Mouse (Mus musculus) layer of hippocampus, adult 18-20 months (tissue): ENCODE measurements around the gene Rab35. TPM values are rescaled to one million over a fixed set of nuclear protein-coding genes. Genes with fewer than 3 reads are reported as not detected.

Source experiments
- DNase-seq, 2 experiments: peaks; one replicate each; pipeline ENCODE4 v3.0.0; 2022; ENCODE audit warnings: low spot score in 2 of 2
- total RNA-seq, 2 experiments: library from RNA; stranded (reverse); gene quantifications; 2 replicates each; pipeline ENCODE4 v1.2.3; 2021

Rab35 gene
- total RNA-seq, 2 experiments from 2014 or later, result 97.7 to 100 TPM

DNA sequence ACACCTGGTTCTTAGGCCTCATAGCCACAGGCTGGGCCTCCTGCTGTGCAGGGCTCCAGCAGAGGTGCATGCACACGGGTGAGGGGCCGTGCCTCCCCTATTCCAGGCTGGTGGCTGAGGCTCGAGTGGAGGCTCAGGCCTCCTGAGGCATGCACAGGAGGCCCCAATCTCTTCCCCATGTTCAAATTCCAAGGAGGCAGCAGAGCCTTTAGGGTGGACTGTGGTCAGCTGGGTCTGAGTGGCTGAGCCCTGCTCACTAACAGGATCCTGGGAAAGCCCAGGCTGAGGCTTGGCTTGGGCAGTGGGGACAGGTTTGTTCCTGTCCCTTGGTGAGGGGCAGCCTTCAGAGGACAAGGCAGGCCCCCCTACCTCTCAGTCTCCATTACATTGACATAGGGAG, 17.2 kb downstream of the Rab35 start:
- DNase-seq, result no peak

- no peak for DNase-seq
Measured at GRCm38 (mm10) chr5:115649699-115650098, 18.0 kb downstream of the Rab35 start.

- no peak for DNase-seq
Measured at GRCm38 (mm10) chr5:115650885-115651284, 19.2 kb downstream of the Rab35 start.

GRCm38 (mm10) chr5:115651821-115652220, 20.1 kb downstream of the Rab35 start:
- no peak for DNase-seq

DNA sequence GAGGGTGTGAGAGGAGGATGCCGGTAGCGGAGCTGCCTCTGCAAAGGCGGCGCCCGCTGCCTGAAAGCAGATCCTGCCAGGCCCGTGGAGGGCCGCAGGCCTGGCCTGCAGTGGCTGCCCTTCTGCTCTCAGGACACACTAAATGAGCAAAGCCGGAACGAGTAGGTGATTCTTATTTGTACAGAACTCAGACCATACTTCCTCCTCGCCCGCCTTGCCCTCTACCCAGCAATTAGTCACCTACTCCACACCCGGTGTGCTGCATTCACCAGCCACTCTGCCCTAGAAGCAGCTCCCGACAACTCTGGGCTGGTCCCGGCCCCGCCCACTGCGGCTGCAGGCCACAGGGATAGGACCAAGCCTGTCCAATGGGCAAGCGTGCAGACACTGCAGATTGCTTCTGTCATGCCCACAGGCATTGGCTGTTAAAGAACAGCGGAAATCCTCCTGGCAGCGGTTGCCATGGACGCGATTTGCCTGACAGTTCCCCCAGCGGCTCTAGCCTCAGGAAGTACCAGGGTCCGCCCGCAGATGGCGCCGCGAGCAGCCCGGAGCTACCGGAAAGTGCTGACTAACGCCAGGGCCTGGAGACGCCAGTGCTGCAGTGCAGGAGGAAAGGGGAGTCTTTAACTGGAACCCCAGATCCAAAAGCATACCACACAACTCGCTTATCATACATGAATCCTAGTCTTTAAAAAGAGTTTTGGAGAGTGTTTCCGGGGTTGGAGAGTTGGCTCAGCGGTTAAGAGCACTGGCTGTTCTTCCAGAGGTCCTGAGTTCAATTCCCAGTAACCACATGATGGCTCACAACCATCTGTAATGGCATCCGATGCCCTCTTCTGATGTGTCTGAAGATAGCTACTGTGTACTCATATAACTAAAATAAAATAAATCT, 21.2 kb downstream of the Rab35 start:
- peak; percentile 100 for DNase-seq

- no peak for DNase-seq
Measured at GRCm38 (mm10) chr5:115653776-115654175, 22.1 kb downstream of the Rab35 start.

GRCm38 (mm10) chr5:115656677-115657076, 25.0 kb downstream of the Rab35 start:
- no peak for DNase-seq

DNA sequence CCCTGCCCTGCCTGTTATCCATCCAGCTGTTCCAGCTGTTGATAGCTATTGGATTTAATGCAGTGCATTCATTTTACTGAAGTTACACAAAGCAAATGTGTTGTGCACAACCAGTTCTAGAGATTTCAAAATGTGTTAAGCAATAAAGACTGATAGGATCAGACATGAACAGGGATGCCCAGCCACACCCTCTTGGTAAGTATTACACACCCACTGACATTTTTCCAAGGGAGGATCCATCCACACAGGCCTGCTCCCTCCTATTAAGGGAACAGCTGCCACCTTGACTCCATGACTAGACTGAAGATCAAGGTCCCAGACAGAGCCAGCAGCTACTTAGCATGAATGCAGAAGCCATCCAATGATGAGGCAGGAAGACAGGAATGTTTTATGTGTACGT, 25.5 kb downstream of the Rab35 start:
- DNase-seq, result no peak

GRCm38 (mm10) chr5:115658352-115658751, 26.6 kb downstream of the Rab35 start:
- no peak for DNase-seq

DNA sequence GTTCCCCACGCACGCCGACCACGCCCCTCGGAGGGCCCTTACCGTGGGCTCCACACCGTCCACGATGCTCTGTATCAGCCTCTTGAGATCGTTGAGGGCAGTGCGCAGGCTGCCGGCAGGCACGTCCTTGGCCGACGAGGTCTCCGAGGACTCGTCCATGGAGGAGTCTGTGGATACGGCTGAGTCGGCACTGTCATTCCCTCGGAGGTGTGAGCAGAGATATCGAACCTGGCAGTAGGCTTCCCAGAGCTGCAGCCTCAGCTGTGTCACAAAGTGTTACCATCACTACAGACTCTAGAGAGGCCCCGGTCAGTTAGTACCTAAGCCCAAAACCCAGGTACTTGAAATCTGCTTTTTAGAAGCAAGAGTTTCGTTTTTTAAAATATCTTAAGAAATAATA, 30.9 kb downstream of the Rab35 start:
- DNase-seq, result no peak

GRCm38 (mm10) chr5:115666366-115667065, 34.8 kb downstream of the Rab35 start:
- no peak for DNase-seq

GRCm38 (mm10) chr5:115667210-115667609, 35.5 kb downstream of the Rab35 start:
- no peak for DNase-seq

- no peak for DNase-seq
Measured at GRCm38 (mm10) chr5:115667894-115668293, 36.2 kb downstream of the Rab35 start.

DNA sequence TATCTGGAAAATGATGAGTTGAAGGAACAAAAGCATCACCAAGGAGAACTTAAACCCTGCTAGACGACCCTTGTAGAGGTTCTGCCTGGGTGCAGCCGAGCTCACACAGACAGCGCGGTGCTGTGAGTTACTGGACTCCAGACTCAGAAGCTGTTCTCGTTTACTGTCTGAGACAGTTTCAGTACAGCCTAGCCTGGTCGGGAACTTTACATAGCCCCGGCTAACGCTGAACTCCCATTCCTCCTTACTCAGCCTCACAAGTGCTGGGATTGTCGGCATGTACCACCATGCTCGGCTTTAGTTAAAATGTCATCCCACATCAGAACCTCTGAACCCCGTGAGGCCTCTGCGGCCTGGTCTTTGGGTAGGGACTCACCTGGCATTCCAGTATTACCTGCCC, 37.3 kb downstream of the Rab35 start:
- DNase-seq, result no peak

GRCm38 (mm10) chr5:115669974-115670373, 38.3 kb downstream of the Rab35 start:
- DNase-seq, result no peak

DNA sequence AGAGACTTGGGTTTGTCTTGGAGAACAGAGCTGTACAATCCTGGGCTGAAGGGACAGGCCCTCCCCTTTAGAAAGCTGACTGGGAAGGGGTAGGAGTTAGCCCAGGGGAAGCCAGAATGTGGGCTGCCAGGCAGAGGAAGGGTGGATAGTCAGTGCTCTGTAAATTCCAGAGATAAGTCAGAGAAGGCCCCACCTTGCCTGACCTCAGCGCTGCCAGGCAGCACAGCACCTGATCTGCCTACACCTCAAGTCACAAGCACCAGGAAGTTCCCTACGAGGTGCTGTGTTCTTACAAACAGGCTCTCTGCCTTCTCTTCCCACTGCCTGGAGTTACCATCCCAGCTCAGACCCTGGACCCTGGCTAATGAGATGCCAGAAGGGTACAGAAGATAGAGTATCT, 38.7 kb downstream of the Rab35 start:
- DNase-seq, result no peak

DNA sequence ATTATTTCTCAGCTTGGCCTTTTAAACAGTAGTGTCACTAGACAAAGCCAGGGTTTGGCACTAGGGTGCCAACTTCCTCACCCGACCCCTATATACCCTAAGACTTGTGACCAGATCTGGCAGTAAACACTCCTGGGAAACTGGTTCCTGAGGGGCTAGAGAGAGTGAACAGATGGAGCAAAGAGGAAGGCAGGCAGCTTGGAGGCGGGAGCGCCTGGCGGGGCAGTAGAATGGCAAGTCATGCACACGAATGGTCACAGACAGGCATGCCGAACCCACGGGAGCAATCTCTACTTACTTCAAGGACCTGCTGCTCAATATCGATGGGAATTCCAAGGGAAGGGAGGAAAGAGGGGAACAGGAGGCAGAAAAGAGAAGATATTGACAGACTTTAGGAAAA, 40.1 kb downstream of the Rab35 start:
- DNase-seq, result no peak

- DNase-seq, result no peak
Measured at GRCm38 (mm10) chr5:115685126-115685525, 53.4 kb downstream of the Rab35 start.

DNA sequence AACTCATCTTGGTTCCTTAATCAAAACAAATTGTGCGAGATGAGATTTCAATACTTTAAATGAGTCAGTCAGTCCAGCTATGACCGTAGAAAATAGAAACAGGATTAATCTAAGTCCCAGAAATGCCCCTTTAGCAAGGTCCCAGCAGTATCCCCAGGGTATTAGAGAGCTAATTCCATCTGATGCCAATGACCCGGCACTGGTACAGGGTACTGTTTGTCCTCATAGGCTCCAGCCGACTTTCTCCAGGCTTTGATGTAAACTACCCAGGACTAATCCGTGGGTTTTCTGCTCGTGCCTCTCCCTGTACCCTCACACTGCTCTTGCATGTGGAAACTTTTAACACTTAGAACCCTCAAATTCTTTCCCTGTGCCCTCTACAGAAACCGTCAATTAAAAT, 55.0 kb downstream of the Rab35 start:
- no peak for DNase-seq

DNA sequence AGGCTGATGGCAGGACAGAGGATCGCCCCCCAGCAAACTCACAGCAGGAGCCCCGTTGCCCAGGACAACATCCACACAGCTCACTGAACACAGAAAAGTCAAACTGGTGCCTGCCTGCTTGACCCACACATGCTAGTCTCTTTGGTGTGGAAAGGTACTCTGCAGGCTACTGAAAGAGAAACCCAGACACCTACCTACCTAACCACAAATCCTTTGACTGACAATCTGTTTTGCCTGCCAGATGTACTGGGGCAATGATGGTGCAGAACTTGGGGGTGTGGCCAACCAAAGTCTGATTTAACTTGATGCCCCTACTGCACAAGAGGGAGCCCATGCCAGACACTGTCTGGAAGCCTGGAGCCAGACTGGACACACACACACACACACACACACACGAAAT, 61.6 kb downstream of the Rab35 start:
- DNase-seq, result no peak

DNA sequence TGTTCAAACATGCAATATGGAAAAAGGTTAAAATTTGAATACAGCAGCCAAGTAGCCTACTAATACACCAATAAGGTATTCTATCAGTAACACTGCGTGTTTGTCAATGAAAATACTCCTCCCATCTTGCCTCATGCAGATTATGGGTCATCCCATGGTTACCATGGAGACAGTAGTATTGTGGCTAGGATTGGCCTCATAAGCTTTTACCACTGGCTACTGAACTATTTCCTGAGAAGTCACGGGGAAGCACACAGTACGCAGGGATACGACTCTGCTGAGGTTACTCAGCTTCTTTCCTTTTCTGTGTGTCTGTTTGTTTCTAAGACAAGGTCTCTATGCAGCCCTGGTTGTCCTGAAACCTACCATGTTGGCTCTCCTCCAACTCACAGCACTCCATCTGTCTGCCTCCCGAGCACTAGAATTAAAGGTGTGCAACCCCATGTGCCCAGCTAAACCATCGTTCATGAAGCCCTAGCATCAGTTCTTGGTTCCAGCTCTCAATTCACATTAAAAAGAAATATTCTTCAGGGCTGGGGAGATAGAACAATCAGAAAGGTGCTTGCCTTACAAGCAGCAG, 63.6 kb downstream of the Rab35 start:
- peak in 1 of 2 experiments; percentile 36 for DNase-seq

DNA sequence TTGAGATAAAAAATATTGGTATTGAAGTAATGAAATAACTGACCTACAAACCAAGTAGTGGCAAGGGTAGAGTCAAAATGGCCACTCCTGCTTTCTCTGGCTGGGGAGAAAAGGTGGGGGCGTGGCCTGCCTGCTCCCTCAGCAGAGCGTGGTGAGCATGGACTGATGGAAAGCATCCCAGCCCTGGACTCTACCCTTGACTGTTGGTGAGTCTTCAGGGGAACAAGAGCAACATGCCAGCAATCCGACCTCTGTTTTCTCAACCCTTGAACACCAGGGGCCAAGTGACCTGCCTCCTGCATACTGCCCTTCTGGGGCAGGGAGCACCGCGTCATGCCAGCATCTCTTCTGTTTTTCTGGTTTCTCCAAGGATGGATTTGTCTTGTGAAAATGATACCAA, 65.1 kb downstream of the Rab35 start:
- DNase-seq, result no peak
